Mouse (Mus musculus) liver, postnatal 0 days (tissue): ENCODE data around the gene Plekhf1.

ENCODE experiments used
- CTCF ChIP-seq: sonication (generic); IDR thresholded peaks from 2 replicates; pipeline ENCODE4 v1.5.1; 2016; ENCODE audit warnings: antibody characterized with exemption, low read depth
- EP300 ChIP-seq: IDR thresholded peaks from 2 replicates; pipeline ENCODE4 v1.6.1; 2016; ENCODE audit warnings: antibody characterized with exemption, low read depth, mild to moderate bottlenecking

DNA sequence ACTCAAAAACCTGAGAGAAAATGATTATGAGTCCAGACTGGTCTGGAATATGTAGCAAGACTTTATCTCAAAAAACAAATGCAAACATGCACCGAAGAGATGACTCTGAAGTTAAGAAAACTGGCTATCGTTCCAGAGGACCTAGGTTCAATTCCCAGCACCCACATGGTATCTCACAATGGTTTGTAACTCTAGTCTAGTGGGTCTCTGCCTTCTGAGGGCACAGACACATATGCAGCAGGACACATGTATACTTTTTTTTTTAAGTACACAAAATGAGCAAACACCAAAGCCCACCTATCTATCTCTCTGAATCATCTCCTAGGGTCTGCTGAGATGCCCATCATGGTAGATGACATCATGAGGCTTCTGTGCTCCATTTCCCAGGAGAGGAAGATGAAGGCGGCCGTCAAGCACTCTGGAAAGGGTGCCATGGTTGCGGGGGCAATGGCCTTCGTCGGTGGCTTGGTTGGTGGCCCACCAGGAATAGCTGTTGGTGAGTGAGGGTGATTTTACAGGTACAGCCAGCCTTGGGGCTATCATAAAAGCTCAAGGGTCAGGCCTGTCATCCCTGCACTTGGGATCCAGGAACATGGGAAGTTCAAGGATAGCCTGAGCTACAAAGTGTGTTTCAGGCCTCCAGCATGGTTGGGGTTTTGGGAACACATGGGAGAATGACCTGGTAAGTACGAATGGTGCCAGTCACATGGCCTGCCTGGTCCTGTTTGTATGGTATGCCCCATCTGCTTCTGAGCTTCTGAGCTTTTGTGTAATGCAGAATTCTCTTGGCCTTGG, 39.3 kb downstream of the Plekhf1 start:
- no peak for TF ChIP-seq CTCF
- no peak for TF ChIP-seq EP300
